Mouse (Mus musculus): ENCODE data around the gene Strbp. TPM values are rescaled to one million over a fixed set of nuclear protein-coding genes. Genes with fewer than 3 reads are reported as not detected.

Gene Strbp
- total RNA-seq, 2 experiments from 2014 or later, result 8.1 to 11.9 TPM

- ATAC-seq (replicated peaks; ENCODE audit: low FRiP score, poor library complexity, severe bottlenecking), result no peak
Measured at GRCm38 (mm10) chr2:37704141-37704760, 592 bp upstream of the Strbp start.

DNA sequence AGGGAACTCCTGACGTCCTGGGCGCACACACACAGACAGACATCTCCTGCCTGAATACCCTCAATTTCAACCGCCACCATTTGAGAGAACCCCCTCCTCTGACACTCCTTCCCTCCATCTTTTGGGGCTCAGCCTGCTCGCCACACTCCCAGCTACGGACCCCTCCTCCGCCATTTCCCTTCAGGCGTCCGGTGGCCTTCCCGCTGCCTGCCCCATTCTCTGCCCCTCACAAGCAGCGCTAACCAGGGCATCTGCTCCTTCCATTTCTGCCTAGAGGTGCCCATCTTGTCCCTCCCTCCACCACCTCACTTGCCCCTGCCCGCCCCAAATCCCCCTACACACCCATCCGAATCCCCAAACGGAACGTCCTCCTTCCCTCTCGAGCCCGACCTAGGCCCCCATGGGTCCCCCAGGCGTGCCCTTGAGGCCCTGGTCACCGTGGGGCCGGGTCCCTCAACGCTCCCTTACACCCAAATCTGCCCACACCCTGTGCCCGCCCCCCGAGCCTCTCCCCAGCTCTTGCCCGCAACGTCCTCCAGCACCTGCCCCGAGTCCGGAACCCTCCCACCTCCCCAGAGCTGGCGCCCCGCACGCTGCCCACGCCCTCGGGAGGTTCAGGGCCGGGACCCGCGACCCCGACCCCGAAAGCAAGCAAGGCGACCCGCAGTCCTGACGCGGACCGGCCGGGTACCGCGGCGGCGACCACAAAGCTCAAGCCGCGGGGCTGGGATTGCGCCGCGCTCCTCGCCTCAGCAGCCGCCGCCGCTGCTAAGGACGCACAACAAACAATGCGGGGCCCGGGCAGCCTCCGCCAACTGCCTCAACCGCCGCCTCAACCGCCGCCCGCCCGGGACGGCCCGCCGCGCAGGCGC lies 1.1 kb downstream of the Strbp start:
- ATAC-seq (replicated peaks; ENCODE audit: low FRiP score, poor library complexity, severe bottlenecking), result peak; percentile 15; the same call in 1 of the 2 replicates

DNA sequence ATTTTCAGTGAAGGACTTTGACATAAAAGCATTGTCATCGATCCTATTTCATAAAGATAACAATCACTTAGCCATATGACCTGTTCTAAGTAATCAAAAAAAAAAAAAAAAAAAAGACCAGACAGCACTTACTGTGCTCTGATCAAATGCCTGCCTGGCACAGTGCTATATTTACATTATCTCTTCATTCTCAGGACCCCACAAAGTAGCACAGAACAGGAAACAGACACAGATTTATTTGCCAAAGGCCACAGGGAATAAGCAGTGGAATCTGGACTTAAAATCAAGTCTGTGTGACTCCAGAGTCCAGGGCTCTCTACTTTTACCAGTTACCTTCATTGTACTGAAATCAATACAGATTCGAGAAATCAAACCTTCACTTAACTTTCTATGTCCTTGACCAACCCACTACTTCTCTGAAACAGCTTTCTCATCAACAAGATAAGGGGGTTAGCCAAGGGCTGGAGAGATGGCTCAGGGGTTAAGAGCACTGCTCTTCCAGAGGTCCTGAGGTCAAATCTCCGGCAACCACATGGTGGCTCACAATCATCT lies 14.5 kb downstream of the Strbp start:
- ATAC-seq (replicated peaks; ENCODE audit: low FRiP score, poor library complexity, severe bottlenecking), result no peak

GRCm38 (mm10) chr2:37687031-37687430 lies 16.6 kb downstream of the Strbp start:
- no peak for ATAC-seq (replicated peaks; ENCODE audit: low FRiP score, poor library complexity, severe bottlenecking)

- ATAC-seq (replicated peaks; ENCODE audit: low FRiP score, poor library complexity, severe bottlenecking), result no peak
Measured at GRCm38 (mm10) chr2:37684864-37685263, 18.8 kb downstream of the Strbp start.

- ATAC-seq (replicated peaks; ENCODE audit: low FRiP score, poor library complexity, severe bottlenecking), result no peak
Measured at GRCm38 (mm10) chr2:37682197-37682811, 21.4 kb downstream of the Strbp start.

- no peak for ATAC-seq (replicated peaks; ENCODE audit: low FRiP score, poor library complexity, severe bottlenecking)
Measured at GRCm38 (mm10) chr2:37651086-37651485, 52.6 kb downstream of the Strbp start.

DNA sequence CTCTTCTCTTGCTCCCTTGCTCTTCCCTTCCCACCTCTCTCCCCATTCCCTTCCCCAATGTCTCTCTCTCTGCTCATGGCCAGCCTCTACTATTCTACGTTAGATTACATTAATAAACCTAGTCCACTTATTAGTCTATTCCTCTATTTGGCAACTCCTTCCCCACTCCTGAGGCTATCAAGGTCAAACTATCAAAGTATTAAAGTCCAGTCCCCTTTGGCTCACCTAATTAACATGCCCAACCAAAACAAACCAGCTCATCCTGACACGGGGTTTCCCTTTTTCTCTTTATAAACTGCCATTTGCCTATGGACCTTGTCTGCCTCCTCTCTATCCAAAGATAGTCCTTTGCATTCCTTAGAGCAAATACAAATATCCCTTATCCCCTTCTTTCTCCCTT lies 54.1 kb downstream of the Strbp start:
- ATAC-seq (replicated peaks; ENCODE audit: low FRiP score, poor library complexity, severe bottlenecking), result no peak

DNA sequence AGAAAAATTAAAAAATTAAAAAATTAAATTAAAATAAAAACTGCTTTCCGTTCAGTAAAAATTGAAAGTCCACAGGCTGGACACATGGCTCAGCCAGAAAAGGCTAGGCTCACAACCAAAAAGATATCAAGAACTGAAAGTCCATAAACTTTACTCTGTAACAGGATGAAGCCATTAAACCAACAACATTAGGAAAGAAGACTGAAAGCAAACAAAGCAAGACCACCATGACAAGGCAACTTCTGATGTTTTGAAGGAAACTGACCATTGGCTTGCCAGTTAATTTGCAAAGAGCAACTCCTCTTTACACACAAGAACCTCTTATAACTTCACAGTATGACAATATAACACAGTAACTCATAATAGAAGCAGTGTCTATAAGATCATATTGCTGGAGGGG lies 54.7 kb downstream of the Strbp start:
- ATAC-seq (replicated peaks; ENCODE audit: low FRiP score, poor library complexity, severe bottlenecking), result no peak

DNA sequence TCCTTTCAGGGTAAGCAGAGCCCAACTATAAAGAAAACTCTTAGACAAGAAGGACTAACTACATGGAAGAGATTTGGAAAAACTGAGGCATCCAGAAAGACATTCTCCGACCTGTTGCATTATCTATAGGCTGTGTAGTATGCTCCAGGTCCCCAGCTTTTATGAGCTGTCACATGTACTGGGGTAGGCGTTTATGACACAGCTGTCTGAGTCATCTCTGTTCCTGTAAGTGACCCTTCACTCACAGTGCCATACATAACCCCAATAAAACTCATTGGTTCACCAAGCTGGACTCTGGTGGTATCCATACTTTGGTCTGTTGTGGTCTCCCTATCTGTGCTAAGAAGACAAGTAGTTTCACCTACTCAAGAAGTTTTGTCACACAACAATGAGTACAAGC lies 80.3 kb downstream of the Strbp start:
- ATAC-seq (replicated peaks; ENCODE audit: low FRiP score, poor library complexity, severe bottlenecking), result no peak

DNA sequence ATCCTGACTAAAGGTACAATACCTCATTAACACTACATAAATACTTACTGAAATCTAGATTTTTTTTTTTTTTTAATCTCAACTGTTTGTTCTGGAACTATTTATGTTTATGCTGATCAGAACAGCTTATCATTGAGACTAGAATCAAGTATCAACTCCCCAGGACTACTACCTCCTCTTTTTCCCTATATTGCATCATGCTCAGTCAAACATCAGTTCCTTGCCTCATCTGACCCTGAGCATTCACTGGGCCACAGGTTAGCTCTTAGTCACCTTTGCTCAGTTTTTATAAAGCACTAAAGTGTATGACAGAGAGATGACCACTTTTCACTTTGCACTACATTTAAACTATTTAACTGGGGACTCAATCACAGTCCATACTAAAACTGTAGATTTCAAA lies 115.7 kb downstream of the Strbp start:
- ATAC-seq (replicated peaks; ENCODE audit: low FRiP score, poor library complexity, severe bottlenecking), result no peak

DNA sequence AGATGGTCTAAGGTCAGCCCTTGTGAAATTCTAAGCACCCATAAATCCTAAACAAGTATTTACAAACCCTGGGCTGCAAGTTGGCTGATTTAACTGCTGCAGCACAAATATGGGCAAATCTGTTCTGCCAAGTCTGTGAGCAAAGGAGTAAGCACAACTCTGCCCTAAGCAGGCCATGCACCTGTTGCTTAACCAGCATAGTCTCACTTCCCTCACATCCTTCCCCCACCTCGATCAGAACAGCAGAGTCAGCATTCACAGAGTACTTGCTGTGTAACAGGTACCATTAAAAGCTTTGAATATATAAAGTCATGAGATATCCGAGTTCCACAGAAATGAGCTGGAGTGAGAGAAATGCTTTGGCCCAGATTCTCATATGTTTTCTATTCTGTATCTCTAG lies 125.5 kb downstream of the Strbp start:
- ATAC-seq (replicated peaks; ENCODE audit: low FRiP score, poor library complexity, severe bottlenecking), result no peak

DNA sequence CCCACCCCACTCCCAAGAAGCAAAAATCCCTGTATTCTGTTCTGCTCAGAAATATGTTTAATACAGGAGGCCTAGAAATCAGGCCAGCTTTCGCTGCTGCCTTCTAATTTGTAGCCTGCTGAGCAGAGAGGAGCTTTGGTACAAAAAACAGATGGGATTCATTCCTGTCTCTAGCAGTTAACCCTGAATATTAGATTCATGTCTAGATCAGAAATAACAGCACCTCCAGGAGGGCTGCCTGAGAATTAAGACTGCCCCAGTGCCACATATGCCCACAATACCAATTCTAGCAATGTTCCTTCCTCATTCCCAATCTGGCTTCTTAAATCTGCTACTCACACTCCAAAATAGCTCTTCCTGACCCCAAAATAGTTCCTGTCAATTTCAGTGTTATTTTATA lies 127.0 kb downstream of the Strbp start:
- no peak for ATAC-seq (replicated peaks; ENCODE audit: low FRiP score, poor library complexity, severe bottlenecking)

- no peak for ATAC-seq (replicated peaks; ENCODE audit: low FRiP score, poor library complexity, severe bottlenecking)
Measured at GRCm38 (mm10) chr2:37572141-37572540, 131.5 kb downstream of the Strbp start.

DNA sequence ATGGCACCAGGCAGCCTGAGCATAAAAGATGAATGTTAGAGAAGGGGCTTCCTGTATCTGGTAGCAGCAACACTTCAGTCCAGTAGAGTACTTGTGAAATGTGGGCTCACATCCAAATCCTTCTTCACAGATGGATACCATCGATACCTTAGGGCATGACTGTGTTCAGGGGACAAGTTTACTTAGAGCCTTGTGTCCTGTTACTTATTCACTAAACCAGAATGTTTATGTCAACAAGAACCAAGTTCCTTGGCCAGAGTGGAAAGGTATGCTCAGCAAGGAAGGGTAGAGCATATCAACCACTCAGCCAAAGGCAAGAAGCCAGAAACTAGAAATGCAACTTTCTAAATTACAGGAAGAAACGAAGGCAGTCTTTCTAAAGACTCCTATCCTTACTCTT lies 133.0 kb downstream of the Strbp start:
- ATAC-seq (replicated peaks; ENCODE audit: low FRiP score, poor library complexity, severe bottlenecking), result no peak

- no peak for ATAC-seq (replicated peaks; ENCODE audit: low FRiP score, poor library complexity, severe bottlenecking)
Measured at GRCm38 (mm10) chr2:37569888-37570287, 133.8 kb downstream of the Strbp start.

GRCm38 (mm10) chr2:37566035-37566434 lies 137.6 kb downstream of the Strbp start:
- no peak for ATAC-seq (replicated peaks; ENCODE audit: low FRiP score, poor library complexity, severe bottlenecking)

GRCm38 (mm10) chr2:37565579-37565978 lies 138.1 kb downstream of the Strbp start:
- no peak for ATAC-seq (replicated peaks; ENCODE audit: low FRiP score, poor library complexity, severe bottlenecking)

GRCm38 (mm10) chr2:37556366-37556765 lies 147.3 kb downstream of the Strbp start:
- ATAC-seq (replicated peaks; ENCODE audit: low FRiP score, poor library complexity, severe bottlenecking), result no peak

DNA sequence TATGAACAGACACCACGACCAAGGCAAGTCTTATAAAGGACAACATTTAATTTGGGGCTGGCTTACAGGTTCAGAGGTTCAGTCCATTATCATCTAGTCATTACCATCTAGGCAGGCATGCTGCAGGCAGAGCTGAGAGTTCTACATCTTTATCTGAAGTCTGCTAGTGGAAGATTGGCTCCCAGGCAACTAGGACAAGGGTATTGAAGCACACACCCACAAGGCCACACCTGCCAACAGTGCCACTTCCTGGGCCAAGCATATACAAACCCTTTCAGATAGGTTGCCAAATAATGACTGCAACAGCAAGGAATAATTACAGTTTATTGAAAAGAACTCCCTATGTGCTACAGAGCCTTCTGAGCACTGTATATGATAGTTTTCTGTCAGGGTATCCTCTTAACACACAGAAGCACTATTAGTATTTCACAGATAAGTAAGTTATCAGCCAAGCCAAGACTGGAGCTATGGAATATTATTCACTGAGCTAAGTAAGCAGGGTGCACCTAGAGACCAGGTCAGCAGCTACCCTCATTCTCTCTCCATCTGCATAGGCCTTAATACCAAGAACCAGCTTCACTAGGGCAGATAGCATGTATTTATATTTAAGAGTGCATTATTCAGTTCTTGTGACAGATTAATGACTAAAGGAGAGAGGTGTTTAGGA lies 154.2 kb downstream of the Strbp start:
- ATAC-seq (replicated peaks; ENCODE audit: low FRiP score, poor library complexity, severe bottlenecking), result peak; percentile 91

All from erythroblast, adult 5-6 weeks (primary cell).